Mouse (Mus musculus): Measurements from ENCODE around the gene Icam5.

Gene Icam5

GRCm38 (mm10) chr9:21011846-21012312 is 20.0 kb upstream of the Icam5 start:
- in situ Hi-C loops (cut with MboI) = loop anchor here (25.0 kb wide), 1 partner anchor 125 kb away; the partner anchor contains the start of genes Cdc37 and Tyk2

- in situ Hi-C loops (cut with MboI) = loop anchor here (25.0 kb wide), 1 partner anchor 125 kb away; the partner anchor contains the start of genes Cdc37 and Tyk2
These were observed 19.5 kb upstream of the Icam5 start for GRCm38 (mm10) chr9:21012368-21012767.

- in situ Hi-C loops (cut with MboI) = loop anchor here (25.0 kb wide), 1 partner anchor 122 kb away; the partner anchor contains the start of genes Cdc37 and Tyk2
These were observed 16.9 kb upstream of the Icam5 start for GRCm38 (mm10) chr9:21014691-21015570.

GRCm38 (mm10) chr9:21015571-21016130 is 16.2 kb upstream of the Icam5 start, which contains the start of gene Icam1:
Icam1 (plus strand) TSS chr9:21015985.
- in situ Hi-C loops (cut with MboI) = loop anchor here (25.0 kb wide), 1 partner anchor 122 kb away; the partner anchor contains the start of genes Cdc37 and Tyk2

- in situ Hi-C loops (cut with MboI) = loop anchor here (25.0 kb wide), 1 partner anchor 121 kb away; the partner anchor contains the start of genes Cdc37 and Tyk2
These were observed 15.3 kb upstream of the Icam5 start for GRCm38 (mm10) chr9:21016331-21017176.

- in situ Hi-C loops (cut with MboI) = loop anchor here (25.0 kb wide), 1 partner anchor 120 kb away; the partner anchor contains the start of genes Cdc37 and Tyk2
These were observed 14.7 kb upstream of the Icam5 start for GRCm38 (mm10) chr9:21017177-21017575.

DNA sequence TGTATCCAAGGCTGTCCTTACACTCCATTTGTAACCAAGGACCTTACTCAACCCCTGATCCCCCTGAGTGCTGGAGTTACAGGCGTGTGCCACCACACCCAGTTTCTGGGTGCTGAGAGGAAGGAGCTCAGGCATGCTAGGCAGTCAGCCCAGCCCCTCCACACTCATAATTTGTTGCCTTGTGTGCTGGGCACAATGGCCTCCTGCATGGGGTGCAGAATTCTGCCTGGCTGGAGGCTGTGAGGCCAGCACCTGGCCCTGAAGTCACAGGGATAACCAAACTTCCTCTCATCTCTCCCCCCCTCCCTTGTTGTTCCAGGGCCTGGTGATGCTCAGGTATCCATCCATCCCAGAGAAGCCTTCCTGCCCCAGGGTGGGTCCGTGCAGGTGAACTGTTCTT is 13.3 kb upstream of the Icam5 start:
- in situ Hi-C loops (cut with MboI) = loop anchor here (25.0 kb wide), 1 partner anchor 119 kb away; the partner anchor contains the start of genes Cdc37 and Tyk2

DNA sequence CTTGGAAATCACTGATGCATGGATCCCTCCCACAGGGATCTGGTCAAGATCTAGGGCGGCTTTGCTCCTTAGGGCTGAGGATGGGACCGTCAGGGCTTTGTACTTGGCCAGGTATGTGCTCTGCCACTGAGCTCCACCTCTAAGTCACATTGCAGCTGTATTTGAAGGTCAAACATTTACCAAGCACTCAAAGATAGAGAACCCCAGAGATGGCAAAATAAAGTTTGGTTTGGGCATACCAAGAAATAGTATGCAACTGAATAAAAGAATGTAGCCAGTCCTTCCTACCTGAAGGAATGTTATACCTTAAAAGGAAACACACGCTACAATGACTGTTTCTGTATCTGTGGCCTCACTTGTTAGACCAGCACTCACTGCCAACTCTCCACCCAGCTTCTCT is 10.5 kb upstream of the Icam5 start:
- in situ Hi-C loops (cut with MboI) = loop anchor here (25.0 kb wide), 1 partner anchor 116 kb away; the partner anchor contains the start of genes Cdc37 and Tyk2

DNA sequence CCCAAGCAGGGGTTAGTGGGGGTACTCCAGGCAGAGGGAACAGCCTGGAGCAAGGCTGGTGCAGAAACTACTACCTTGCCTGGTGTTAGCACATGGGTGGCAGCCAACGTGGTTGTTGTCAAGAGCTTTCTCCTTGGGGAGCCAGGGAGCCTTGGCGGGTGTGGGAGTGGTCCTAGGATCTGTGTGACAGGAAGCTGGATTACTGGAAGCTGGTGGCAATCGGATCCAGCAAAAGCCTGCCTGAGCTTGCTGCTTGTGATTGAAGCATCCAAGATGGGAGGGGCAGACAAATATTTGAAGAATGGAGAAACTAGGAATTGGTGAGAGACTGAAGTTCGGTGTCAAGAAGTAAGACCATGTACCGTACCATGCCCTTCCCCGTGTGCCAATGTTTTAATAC is 9.6 kb upstream of the Icam5 start:
- in situ Hi-C loops (cut with MboI) = loop anchor here (25.0 kb wide), 1 partner anchor 115 kb away; the partner anchor contains the start of genes Cdc37 and Tyk2

- in situ Hi-C loops (cut with MboI) = loop anchor here (25.0 kb wide), 1 partner anchor 115 kb away; the partner anchor contains the start of genes Cdc37 and Tyk2
These were observed 9.1 kb upstream of the Icam5 start for GRCm38 (mm10) chr9:21022726-21023125.

- in situ Hi-C loops (cut with MboI) = no loop called here
These were observed 6.5 kb upstream of the Icam5 start for GRCm38 (mm10) chr9:21025258-21025810.

- in situ Hi-C loops (cut with MboI) = no loop called here
These were observed 5.0 kb upstream of the Icam5 start for GRCm38 (mm10) chr9:21026849-21027248.

DNA sequence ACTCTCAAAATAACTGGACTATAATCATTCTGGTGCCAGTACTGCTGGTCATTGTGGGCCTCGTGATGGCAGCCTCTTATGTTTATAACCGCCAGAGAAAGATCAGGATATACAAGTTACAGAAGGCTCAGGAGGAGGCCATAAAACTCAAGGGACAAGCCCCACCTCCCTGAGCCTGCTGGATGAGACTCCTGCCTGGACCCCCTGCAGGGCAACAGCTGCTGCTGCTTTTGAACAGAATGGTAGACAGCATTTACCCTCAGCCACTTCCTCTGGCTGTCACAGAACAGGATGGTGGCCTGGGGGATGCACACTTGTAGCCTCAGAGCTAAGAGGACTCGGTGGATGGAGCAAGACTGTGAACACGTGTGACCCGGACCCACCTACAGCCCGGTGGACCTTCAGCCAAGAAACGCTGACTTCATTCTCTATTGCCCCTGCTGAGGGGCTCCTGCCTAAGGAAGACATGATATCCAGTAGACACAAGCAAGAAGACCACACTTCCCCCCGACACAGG is 4.0 kb upstream of the Icam5 start:
- in situ Hi-C loops (cut with MboI) = no loop called here

DNA sequence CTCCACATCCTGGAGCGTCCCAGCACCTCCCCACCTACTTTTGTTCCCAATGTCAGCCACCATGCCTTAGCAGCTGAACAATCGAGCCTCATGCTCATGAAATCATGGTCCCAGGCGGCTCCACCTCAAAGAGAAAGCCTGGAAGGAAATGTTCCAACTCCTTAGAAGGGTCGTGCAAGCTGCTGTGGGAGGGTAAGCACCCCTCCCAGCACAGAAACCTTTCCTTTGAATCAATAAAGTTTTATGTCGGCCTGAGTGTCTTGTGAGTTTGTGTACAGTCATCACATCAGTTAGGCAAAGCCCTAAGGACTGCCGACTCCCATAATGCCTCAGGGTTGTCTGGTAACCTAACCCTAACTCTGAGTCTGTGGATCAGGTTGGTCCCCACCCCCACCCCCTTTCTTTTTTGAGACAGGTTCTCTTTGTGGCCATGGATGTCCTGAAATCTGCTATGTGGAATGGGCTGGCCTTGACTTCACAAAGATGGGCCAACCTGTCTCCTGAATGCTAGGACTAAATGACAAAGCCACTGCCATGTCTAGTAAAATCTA is 3.2 kb upstream of the Icam5 start:
- in situ Hi-C loops (cut with MboI) = no loop called here

DNA sequence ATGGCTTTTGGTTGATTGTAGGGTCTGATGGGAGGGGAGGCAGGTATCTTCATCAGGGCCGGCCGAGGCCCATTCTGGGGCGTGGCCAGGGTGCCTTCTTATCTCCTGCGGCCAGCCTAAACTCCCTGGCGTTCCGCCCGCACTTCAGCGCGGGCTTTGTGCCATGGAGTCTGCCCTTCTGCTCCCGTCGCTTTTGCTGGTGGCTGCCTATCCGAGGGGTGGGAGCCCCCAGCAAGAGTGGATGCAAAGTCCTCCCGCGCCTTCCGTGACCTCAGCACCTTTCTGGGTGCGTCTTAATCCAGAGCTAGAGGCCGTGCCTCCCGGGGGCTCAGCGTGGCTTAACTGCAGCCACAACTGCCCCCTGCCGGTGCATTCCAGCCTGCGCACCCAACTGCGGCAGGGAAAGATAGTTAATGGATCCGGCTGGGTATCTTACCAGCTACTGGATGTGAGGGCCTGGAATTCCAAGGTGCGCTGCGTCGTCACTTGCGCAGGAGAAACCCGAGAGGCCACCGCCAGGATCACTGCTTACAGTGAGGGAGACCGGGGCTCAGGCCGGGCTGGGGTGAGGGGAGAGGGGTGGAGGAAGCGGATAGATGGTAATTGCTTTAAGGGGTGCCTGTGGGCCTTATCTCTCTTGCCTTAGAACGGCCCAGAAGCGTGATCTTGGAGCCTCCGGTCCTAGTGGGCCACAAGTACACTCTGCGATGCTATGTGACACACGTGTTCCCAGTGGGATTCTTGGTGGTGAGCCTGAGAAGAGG is 2.4 kb upstream of the Icam5 start, which contains the start of gene Icam4:
Gene Icam4, plus strand, starts transcription at position 83 of the 764 bp plus-strand sequence.
- in situ Hi-C loops (cut with MboI) = loop anchor here (5.0 kb wide), 1 partner anchor 43 kb away; the partner anchor contains the start of genes Fdx1l and Gm49373

DNA sequence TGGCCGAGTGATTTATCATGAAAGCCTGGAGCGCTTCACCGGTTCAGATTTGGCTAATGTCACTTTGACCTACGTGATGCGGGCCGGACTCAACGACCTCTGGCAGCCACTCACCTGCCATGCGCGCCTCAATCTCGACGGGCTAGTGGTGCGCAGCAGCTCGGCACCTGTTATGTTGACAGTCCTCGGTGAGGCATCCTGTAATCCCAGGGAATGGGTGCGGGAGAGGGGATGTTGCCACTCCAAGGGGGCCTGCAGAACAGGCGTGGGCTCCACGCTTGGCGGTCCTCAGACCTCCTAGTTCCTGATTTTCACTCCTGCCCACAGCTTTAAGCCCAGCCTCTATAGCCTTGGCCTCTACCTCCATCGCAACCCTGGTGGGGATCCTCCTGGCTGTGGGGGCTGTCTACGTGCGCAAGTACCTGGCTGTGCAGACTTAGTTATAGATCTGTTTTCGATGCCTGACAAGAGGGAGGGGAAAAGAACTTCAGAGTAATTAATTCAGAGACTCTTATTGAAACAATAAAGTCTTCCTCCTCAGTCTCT is 1.7 kb upstream of the Icam5 start:
- in situ Hi-C loops (cut with MboI) = loop anchor here (5.0 kb wide), 1 partner anchor 42 kb away; the partner anchor contains the start of genes Fdx1l and Gm49373

GRCm38 (mm10) chr9:21030781-21031250 is 1.1 kb upstream of the Icam5 start:
- in situ Hi-C loops (cut with MboI) = loop anchor here (5.0 kb wide), 1 partner anchor 41 kb away; the partner anchor contains the start of genes Fdx1l and Gm49373

- in situ Hi-C loops (cut with MboI) = loop anchor here (5.0 kb wide), 1 partner anchor 41 kb away; the partner anchor contains the start of genes Fdx1l and Gm49373
These were observed 500 bp upstream of the Icam5 start for GRCm38 (mm10) chr9:21031251-21031895.

Measured in mature B cell (primary cell).